Mouse (Mus musculus): ENCODE measurements at regions not wholly inside any gene's neighbourhood (a gene's known extent, or its start where the extent isn't known, plus 50 kb on each side); places are given as distances from the start of the nearest gene placed in this dataset.
"Not testable (repeated sequence)": the region's sequence is repeated elsewhere in the genome, so short reads cannot be mapped to it uniquely, and the experiment has no call there.

- DNase-seq; intact Hi-C loops (cut with DNase I): not testable (repeated sequence)
Measured at GRCm38 (mm10) chr7:59797212-59797611, 207.6 kb downstream of the Snurf start.

- intact Hi-C loops (cut with DNase I): not testable (repeated sequence)
- peak; percentile 2 to 6 for DNase-seq
Measured at GRCm38 (mm10) chr7:59769749-59770148, 235.1 kb downstream of the Snurf start.

GRCm38 (mm10) chr7:59768641-59769040 lies 236.2 kb downstream of the Snurf start:
- intact Hi-C loops (cut with DNase I): not testable (repeated sequence)
- DNase-seq: peak; percentile 1

GRCm38 (mm10) chr7:59767325-59767724 lies 237.5 kb downstream of the Snurf start:
- peak; percentile 0 to 2 for DNase-seq
- intact Hi-C loops (cut with DNase I): not testable (repeated sequence)

Measured in heart, postnatal 10 days (tissue).